10 mouse cellular contexts compared by ENCODE assay signal in the genomic region with DNA sequence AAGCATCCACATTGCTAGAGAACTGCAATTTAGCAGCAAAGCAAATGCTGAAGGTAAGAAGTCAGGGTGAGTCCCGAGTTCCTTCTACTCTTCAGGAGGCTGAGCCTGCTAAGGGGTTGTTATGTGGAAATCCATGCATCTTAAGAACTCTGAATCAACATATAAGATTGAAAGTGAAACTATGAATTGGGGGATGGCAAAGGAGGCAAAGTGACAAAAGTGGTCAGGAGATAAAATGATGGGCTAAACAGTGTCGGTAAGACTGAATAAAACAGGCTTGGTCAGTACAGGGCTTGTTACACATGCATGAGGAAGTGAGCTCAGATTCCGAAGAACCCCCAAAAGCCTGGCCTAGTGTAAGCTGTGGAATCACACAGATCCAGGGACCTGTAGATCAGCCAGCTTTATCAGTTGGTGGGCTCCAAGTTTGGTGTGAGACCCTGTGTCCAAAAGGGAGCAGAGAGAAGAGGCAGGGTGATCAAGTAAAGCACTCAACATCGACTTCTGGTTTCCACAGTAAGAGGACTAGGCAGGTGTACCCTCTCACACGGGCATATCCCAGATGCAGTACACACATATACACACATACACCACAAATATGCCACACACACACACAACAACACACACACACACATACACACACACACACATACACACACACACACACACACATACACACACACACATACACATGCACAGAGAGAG.
"Had no signal": no experiment of that assay in that cellular context is flagged by ENCODE, and none has a peak within 500 bp of the region (broad histone marks: within the 10 kb centered on the region; RNA-seq: fewer than 3 reads in every experiment).

No protein-coding gene starts in this region.

- H3K27me3 ChIP-seq: limb, embryonic 13.5 days; midbrain, embryonic 12.5 days had no signal

- H3K4me3 ChIP-seq: limb, embryonic 13.5 days; midbrain, embryonic 12.5 days had no signal

- ATAC-seq: midbrain, embryonic 16.5 days had no signal

- DNase-seq: kidney, adult 11 months; kidney, adult 9 months; kidney, postnatal 36 days; layer of hippocampus, adult 9-11 months; left cerebral cortex, postnatal 4 days; lung, adult 18-20 months; thymus, postnatal 36 days had no signal

- H3K4me1 ChIP-seq: limb, embryonic 13.5 days; midbrain, embryonic 12.5 days had no signal

- H3K9me3 ChIP-seq: limb, embryonic 13.5 days; midbrain, embryonic 12.5 days had no signal

- H3K36me3 ChIP-seq: limb, embryonic 13.5 days; midbrain, embryonic 12.5 days had no signal
